Mouse (Mus musculus): ENCODE results near the gene Emc10. TPM values are rescaled to one million over a fixed set of nuclear protein-coding genes. Genes with fewer than 3 reads are reported as not detected.
A peak's percentile ranks its signal among the peaks of the same experiment; 100 is the strongest.

Emc10 gene
- 100 to 1,000 TPM; 157 to 169 TPM for total RNA-seq (2021)
- long read RNA-seq, transcript Emc10-202 (7 exons, 1,872 nt): major isoform, 229 of 322 reads
- long read RNA-seq, transcript Emc10-201 (8 exons, 1,662 nt): minor isoform, 57 of 322 reads
- long read RNA-seq, partial matches to known transcripts: 11 of 322 reads
- long read RNA-seq, other reads (novel, unspliced or antisense): 24 of 322 reads

DNA sequence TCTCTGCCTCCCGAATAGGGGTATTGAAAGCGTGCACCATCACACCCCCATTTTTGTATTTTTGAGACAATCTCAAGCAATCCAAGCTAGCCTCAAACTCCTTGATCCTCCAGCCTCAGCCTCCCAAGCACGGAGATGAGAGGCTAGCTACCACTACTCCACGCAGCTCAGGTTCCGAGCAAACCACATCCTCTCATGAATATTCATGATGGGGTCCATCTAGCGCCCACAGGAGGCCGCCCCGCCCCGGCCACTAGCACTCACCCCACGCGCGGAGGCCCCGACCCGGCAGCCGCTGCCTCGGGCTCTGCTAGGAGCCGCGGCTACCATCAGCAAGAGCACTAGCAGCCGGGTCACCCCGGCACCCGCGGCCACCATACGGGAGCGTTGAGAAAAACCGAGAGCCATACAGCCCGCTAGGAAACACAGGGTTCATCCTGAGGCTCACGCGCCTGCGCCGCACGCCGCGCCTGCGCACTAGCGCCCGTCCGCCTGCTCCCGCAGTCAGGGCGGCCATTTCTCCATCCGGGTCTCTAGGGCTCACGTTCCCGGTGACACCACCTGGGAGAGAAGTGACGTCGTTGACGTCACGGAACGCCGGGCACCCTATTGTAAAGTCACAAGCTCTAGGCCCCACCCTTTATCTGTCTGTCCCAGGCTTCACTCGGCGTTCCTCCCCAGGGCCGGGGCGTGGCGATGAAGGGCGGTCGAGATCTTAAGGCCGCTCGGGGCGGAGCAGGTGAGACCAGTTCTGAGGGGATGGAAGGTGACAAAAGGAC is at the start of gene Emc10, which contains the start of gene Fam71e1:
Gene Emc10 (minus strand): TSS at position 538 of the 779 bp plus-strand sequence.
Gene Fam71e1 (plus strand): TSS at position 590 of the 779 bp plus-strand sequence.
- peak; percentile 97 to 98 for DNase-seq (ENCODE audit: low spot score in 2 of 2)

DNA sequence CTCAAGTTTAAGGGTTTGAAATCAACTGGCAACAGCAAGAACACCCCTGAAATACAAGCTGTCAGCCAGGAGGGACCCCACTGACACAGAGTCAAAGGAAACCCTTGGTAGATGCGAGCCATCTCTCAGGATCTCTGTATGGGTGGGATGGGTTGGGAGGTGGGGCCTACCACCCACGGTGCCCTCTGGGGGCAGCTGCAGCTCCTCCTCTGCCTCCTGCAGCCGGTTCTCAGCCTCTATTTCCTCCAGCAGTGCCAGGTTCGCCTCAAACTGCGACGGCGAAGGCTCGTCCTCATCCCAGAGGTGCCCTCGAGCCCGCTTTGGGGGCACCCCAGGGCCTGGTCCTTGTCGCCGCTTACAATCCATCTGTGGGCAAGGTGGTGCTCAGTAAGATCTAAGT is 46.7 kb upstream of the Emc10 start:
- no peak for DNase-seq (ENCODE audit: low spot score in 2 of 2)

DNA sequence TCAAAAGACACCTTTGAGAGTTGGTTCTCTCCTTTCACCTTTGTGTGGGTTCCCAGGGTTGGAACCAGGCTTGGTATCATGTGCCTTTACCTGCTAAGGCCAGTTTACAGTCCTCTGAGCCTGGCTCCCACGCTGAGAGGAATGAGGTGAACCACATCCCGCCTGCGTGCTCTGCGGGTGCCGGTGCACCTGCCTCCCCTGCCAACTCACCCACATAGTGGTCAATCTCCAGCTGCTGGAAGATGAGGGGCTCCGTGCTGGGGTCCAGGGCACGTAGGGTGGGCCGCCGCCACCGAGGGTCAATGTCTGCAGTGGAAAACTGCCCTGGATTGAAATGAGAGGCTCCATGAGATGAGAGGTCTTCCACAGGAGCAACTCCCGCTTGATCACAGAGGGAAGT is 46.2 kb upstream of the Emc10 start:
- DNase-seq (ENCODE audit: low spot score in 2 of 2): no peak

DNA sequence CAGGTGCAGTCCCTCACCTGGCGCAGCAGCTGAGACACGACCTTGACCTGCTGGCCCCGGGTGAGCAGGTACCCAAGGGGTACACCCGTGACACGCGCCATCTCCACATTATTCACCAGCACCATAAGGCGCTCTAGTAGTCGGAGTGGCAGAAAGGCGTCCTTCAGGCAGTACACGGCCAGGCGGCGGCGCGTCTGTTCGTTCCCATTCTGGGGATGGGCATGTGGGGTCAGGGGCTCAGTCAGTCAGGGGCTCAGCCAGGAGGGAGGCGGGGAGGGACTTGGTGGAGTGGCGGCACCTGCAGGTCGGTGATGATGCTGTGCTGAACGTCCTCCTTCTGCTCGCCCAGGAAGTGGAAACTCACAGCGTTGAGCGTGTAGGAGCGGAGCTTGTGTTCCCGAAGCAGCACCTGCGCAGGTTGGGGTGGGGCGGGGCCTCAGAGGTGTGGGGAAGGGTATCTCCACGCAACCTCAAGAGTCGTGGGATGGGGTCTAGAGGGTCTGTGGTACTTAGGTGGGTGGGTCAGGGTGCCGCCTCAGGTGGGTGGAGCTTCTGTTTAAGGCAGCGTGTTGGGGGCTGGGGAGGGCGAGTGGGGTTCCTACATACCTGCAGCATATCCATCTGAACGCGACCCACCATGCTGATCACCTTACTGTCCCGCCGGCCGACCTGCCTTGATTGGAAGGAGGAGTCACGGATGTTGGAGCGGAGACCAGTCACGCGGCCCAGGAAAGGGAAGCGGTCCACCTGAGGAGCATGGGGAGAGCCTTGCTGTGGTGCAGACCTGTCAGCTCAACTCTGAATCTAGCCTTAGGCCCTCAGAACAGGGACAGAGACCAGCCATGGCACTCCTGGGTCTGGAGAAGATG is 42.7 kb upstream of the Emc10 start:
- no peak for DNase-seq (ENCODE audit: low spot score in 2 of 2)

DNA sequence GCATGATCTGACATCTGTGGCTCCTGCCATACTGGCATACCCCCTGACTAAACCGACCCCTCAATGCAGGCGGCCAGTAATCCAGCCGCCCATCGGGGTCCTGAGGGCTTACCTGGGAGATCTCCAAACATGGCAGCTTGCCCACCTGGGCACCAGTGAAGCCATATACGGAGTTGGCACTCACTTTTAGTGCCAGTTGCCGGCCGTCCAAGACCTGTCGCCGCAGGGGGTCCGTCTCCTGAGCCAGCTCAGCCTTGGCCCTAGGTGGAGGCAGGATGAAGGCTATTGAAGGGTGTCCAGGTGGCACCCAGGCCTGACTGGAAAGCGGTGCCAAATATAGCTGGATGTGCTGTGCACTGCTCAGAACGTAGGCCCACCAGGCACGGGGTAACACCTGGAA is 41.2 kb upstream of the Emc10 start:
- no peak for DNase-seq (ENCODE audit: low spot score in 2 of 2)

DNA sequence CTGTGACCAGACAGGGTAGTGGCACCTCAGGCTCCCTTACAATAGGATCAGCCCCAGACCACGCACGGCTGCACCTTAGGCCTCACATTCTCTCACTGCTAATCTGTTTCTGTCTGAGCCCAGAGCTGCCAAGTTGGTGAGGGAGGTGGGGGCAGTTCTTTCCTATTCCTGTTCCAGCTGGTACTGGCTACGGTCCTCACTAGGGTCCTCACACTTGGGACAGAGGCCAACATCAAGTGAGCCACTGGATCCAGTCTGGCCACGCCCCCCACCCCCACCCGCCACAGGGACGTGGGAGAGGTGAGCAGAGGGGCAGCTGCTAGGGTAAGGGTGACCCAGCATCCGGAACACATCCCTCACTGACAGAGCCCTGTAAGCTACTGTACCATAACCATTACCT is 40.7 kb upstream of the Emc10 start:
- DNase-seq (ENCODE audit: low spot score in 2 of 2): no peak

DNA sequence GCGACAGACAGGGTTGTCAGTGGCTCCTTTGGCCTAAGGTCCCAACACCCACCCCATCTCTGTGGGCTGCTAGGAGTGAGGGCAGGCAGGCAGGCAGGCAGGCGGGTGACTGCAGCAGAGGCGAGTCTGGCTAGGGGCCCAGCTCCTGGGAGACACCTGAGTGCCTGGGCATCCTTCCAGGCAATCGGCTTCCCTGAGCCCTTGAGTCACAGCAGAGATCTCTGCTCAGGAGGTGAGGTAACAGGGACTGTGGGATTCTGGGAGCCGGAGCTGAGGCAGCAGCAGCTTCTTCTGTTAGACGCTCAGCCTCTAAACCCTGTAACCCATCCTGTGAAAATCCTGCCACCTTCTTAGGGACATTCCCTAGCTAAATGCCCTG is 40.2 kb upstream of the Emc10 start:
- DNase-seq (ENCODE audit: low spot score in 2 of 2): no peak

DNA sequence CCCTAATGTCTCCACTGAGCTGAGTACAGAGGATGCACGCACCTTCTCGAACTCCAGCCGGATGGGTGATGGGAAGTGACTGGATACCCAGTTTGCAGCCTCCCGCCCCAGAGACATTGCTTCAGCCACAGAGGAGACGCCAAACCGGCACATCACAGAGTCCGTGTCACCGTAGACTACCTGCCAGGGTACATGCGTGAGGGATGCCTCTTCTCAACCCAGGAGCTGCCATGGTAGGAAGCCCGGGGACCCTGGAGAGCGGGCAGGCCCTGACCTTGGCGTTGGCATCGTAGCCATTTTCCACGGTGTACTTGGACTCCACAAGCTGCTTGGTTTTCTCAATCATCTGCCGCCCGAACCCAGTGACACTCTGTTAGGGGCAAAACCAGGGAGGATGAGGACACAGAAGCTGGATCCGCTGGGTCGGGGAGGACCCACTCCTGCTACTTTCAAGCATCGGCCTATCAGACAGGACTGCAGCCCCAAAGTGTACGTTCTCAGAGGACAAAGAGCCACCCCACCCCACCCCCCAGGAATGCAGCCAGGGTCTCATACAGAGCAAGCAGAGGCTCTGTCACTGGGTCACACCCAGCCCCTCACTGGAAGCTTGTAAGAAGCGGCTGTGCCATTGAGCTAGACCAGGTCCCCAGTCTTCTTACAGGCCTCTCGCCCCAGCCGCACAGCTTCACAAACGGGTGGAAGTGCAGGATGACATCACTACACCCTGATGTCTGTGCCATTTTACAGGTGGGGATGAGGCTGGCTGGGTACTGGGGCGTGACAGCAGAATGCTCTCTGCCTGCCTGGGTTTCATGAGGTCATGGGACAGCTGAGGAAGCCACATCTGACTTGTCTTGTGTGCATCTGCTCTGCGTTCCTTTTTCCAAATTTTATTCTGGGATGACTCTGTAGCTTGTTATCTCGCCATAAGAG is 39.6 kb upstream of the Emc10 start:
- no peak for DNase-seq (ENCODE audit: low spot score in 2 of 2)

DNA sequence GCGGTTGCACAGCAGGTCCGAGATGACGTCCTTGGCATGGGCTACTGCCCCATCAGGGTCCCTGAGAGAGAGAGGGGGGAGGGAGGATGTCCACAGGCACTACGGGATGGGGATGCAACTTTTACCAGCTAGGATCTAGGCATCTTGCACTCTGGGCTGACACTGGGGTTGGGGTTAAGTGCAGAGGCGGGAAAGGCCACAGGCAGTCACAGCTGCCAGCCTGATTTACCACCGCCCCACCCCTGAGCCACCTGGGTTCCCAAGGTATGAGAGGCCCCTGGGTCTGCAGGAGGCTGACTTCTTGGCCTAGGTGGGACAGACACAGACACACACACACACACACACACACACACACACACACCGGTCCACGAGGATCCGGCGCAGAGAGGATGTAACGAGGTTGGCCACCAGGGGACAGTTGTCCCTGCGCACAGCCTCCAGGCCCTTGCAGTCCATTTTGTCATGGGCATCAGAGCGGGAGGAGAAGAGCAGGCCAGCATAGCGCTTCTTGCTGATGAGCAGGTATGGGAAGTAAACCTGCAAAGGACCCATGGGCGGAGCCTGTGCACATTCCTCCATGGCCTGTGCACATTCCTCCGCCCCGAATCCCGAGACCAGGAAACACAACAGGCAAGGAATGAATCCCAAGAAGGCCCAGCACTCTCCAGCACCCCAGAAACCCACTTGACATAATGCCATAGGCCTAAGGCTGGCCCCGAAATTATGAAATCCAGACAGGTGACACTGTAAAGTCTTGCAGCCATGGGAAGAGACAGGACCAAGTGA is 38.5 kb upstream of the Emc10 start:
- no peak for DNase-seq (ENCODE audit: low spot score in 2 of 2)

DNA sequence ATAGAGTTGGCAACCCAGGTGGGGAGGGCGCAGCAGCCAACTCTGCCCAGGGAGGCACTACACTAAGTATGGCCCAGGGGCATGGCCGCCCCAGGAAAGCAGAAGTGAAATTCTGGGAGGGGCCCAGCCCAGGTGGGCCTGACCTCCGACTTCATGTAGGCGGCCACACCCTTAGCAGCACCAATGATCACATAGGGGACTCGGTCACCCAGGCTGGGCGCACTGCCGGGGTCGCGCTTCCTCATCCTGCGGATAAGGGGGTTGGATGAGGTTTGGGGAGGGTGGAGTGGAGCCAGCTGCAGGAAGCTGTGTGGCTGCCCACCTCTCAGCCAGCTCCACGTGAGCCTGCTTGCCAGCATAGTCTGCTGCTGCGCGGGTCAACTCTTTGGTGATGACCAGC is 37.9 kb upstream of the Emc10 start:
- DNase-seq (ENCODE audit: low spot score in 2 of 2): no peak

DNA sequence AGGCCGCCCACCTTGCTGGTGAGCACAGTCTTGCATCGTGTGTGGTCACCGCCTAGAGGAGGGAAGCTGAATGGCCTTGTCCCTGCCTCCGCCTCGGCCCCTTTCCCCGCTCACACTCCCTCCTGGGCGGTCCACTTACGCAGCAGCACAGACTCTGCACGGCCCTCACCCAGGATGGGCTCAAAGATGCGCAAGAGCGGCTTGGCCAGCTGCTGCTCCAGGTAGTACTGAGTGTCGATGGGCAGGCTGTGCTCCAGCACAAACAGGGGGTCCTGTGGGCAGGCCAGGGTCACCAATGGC is 37.4 kb upstream of the Emc10 start:
- no peak for DNase-seq (ENCODE audit: low spot score in 2 of 2)

DNA sequence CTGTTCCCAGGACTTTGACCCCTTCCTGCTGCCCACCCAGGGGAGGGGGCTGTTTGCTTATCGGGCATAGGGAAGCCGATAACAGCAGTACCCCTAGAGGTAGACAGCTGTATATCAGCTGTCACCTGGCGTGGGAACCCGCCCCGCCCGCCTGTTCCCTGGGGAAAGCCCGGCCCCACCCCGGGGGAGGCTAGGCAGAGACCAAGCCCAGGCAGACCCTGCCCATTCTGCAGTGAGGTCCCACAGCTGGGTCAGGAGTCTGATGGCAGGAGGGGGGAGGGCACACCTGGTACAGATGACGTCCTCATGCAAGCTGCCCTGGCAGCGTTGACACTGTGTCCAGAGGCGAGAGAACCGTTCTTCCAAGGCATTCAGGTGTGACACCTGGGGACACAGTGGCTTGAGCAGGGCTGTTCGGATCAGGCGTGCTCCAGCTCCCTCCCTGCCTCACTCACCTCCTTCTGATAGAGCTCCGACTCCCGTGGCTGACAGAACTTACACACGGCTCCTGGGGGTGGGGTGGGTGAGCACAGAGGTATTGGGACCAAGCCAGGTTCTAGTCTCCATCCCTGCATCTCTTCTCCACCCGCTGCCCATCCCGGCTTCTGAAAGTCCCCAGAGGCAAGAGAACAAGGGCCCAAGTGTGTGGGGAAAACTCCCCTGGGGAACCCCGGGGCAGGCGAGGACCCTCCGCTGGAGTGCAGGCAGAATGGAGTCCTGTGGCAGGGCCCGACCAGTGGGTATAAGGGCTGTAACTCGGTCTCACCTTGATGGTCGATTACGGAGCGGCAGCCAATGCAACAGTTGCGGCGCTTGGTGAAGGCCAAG is 36.8 kb upstream of the Emc10 start:
- DNase-seq (ENCODE audit: low spot score in 2 of 2): no peak

DNA sequence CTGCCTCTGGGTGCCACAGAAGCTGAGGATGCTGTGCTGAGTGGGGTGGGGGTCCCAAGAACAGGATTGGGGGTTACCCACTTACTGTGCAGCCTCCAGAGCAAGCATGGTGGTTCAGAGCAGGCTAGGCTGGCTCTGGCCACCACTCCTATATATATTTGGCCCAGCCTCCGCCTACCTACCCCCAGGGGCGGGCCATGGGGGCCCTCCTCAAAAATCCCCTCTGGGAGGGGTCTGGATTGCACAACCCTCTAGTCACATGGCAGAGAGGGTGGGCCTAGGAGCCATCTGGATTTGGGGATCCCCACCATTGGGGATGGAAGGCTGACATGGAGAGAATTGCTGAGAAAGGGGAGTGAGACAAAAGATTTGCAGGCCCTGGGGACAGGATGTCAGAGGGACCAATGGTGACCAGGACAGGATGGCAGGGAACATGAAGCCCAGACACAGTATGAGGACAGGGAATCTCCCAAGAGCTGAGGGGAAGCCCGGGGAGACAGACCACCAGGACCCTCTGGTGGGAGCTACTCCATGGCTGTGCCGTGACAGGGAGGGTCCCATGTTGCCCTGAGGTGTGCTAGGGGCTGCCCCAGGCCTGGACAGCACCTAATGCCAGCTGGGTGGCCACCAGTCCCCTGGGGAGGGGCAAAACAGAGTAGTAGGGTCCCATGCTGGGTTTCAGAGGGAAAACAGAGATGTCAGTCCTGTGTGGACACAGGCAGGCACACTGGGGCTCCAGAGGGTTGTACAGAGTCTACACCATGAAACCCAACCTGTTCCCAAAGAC is 35.8 kb upstream of the Emc10 start, which contains the start of gene Spib:
Gene Spib (minus strand): TSS at position 126 of the 787 bp plus-strand sequence.
- DNase-seq (ENCODE audit: low spot score in 2 of 2): no peak

DNA sequence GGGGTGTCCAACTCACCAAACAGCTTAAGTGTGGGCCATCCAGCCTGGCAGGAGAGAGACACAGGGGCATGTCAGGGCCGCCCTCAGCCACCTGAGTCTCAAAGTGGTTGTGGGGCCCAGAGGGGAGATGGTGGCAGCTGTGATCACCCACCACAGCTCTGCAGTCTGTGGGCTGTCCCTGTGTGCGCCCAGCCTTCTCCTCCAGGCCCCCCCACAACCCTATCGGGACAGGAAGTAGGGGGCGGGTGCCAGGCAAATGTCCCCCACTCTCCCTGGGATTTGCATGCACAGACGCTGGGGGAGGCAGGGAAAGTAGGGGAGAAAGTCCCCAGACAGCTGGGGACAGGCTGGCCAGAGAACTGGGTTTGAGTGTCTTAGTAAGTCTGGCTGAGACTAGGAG is 34.9 kb upstream of the Emc10 start:
- DNase-seq (ENCODE audit: low spot score in 2 of 2): no peak

DNA sequence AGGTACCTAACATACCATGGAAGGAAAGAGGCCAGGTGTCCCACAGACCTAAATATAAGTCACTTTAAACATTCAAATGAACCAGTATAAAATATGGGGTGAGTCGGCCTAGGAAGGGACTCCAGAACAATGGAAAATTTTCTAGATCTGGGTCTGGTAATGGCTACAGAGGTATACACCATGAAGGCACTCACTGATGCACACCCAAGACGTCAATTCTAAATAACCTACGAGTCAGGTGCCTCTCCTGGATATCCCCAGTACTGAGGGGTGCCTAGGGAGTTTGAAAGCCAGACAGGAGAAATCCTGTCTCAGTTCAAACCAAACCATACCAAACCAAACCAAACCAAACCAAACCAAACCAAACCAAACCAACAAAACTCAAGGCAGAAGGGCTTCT is 34.2 kb upstream of the Emc10 start:
- no peak for DNase-seq (ENCODE audit: low spot score in 2 of 2)

DNA sequence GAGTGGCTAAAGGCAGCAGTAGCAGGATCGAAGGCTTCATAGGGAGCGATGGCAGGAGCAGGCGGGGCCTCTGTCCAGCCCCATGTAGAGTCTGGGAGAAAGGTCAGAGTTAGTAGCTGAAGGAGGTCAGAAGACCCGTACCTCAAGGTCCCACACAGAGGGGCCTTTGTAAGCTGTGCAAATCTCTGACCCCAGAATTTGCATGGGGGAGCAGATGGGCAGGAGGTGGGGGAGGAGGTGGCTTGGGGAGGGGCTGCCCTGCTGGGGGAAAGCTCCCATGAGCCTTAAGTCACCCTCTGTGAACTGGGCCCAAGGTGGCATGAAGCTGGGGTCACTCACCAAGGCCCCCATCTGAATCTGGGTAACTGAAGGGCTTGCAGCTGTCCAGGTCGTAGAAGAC is 33.2 kb upstream of the Emc10 start:
- no peak for DNase-seq (ENCODE audit: low spot score in 2 of 2)

DNA sequence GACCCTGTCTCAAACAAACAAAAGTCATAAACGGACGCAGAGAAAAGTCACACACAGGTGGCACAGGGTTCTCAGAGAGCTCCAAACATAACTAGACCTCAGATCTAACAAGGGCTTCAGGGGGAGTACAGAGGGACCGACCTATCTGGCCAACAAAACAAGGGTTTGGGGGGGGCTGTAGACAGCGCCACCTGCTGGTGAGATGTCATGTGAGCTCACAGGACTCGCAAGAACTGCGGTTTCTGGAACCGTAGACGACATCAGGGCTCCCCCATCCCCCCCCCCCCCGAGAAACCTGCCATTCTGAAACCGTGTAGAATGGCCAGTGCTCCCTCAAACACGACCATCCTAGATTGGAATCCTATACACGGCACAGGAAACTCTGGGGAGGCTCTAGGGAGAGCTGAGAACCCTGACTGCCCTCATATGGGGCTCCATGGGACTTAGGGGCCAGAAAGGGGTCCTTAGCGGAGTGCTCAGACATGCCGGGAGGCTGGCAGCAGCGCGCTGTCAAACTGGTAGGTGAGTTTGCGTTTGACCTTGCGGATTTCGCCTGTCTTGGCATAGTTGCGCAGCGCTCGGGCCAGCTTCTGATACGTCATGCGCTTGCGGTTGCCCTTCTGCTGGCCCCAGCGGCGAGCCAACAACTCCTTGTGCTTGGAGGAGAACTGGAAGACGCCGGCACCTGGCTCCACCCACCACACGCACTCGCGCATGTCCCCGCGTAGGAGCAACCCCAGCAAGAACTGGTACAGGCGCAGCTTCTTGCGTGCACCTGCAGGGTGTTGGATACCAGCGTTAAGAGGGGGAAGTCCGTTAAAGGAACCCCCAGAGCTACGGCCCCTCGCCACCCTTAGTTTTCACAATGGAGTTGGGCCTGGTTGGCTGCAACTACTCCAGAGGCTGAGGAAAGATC is 31.4 kb upstream of the Emc10 start:
- peak; percentile 82 to 83 for DNase-seq (ENCODE audit: low spot score in 2 of 2)

All from layer of hippocampus, postnatal 10 days (tissue).